Mouse (Mus musculus) liver, adult 2 months (tissue): Measurements from ENCODE around the gene Fbxo36.

Experiments used
- CTCF ChIP-seq: fragments of 200-500 bp; IDR thresholded peaks from 2 replicates; pipeline ENCODE4 v1.5.1; 2011; ENCODE audit warnings: low read depth, low read length, control low read depth
- POLR2A ChIP-seq: fragments of 200-500 bp; IDR thresholded peaks from 2 replicates; pipeline ENCODE4 v1.6.1; 2011; ENCODE audit warnings: low read length, control low read depth; ENCODE audit not compliant: insufficient read depth; ENCODE audit errors: extremely low read depth

DNA sequence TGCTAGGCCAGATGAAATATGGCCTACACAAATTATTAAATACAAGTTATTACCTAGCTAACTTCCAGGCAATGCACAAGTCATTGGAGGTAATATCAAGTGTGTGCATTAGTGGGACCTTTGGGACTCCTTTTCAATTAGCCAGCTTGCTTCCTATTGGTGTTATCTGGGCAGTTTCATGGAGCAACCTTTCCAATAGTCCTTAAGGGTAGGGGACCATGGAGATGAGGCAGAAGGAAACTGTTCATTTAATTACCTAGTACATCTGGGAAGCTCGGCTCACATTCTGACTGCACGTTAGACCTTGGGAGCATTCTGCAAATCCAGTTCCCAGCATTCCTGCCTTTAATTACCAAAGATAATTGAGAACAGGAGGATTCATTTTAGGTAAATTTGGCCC is 64.8 kb downstream of the Fbxo36 start:
- no peak for TF ChIP-seq POLR2A
- TF ChIP-seq CTCF, result no peak
